Mouse (Mus musculus) midbrain, embryonic 15.5 days (tissue): ENCODE measurements at regions not wholly inside any gene's neighbourhood (a gene's known extent, or its start where the extent isn't known, plus 50 kb on each side); places are given as distances from the start of the nearest gene placed in this dataset.

Source experiments
- ATAC-seq: fragments of 200-750 bp; cut with Nextera tagmentation; replicated peaks from 2 replicates; pipeline ENCODE4 v1.8.0; 2017; ENCODE audit warnings: moderate TSS enrichment
- H3K27ac ChIP-seq: fragments of 300-500 bp; sonication (generic); 2 replicates; pipeline ENCODE4 v1.5.1; 2015; ENCODE audit warnings: mild to moderate bottlenecking, inconsistent platforms
- H3K27me3 ChIP-seq: fragments of 300-500 bp; sonication (generic); replicated peaks from 2 replicates; pipeline ENCODE4 v1.6.1; 2015; ENCODE audit warnings: inconsistent platforms
- H3K36me3 ChIP-seq: fragments of 300-500 bp; sonication (generic); replicated peaks from 2 replicates; pipeline ENCODE4 v1.6.1; 2015; ENCODE audit warnings: inconsistent platforms
- H3K4me1 ChIP-seq: fragments of 300-500 bp; sonication (generic); 2 replicates; pipeline ENCODE4 v1.6.1; 2015; ENCODE audit warnings: inconsistent platforms
- H3K4me2 ChIP-seq: fragments of 300-500 bp; sonication (generic); 2 replicates; pipeline ENCODE4 v1.6.1; 2015; ENCODE audit warnings: inconsistent platforms, mild to moderate bottlenecking, moderate library complexity
- H3K4me3 ChIP-seq: fragments of 300-500 bp; sonication (generic); 2 replicates; pipeline ENCODE4 v1.5.1; 2015; ENCODE audit warnings: mild to moderate bottlenecking, inconsistent platforms
- H3K9ac ChIP-seq: fragments of 300-500 bp; sonication (generic); 2 replicates; pipeline ENCODE4 v1.6.1; 2015; ENCODE audit warnings: mild to moderate bottlenecking, inconsistent platforms
- H3K9me3 ChIP-seq: fragments of 300-500 bp; sonication (generic); 2 replicates; pipeline ENCODE4 v1.6.1; 2016; ENCODE audit warnings: inconsistent platforms
- WGBS: fragments of 180-500 bp; shearing (Covaris S2); methylation state at CpG from one replicate; pipeline ENCODE4 v1.1.7; 2015; ENCODE audit warnings: mixed read lengths; 5-methylcytosine and 5-hydroxymethylcytosine counted together

GRCm38 (mm10) chr12:70592821-70593220 lies 139.9 kb downstream of the Tmx1 start:
- Histone ChIP-seq H3K4me3 (no peak overlapping the region), H3K36me3 (no peaks in the 10 kb centered on the region), H3K4me2 (no peak overlapping the region), H3K9ac (no peak overlapping the region), H3K27me3 (no peaks in the 10 kb centered on the region), H3K27ac (no peak overlapping the region), H3K9me3 (no peaks in the 10 kb centered on the region), H3K4me1 (no peaks in the 10 kb centered on the region)
- WGBS = 95% methylated on average over 4 of the region's 4 CpGs
- no peak for ATAC-seq

GRCm38 (mm10) chr12:70598211-70598701 lies 145.4 kb downstream of the Tmx1 start:
- H3K36me3 ChIP-seq = no peaks in the 10 kb centered on the region
- H3K4me3 ChIP-seq = no peak overlapping the region
- H3K4me2 ChIP-seq = no peak overlapping the region
- WGBS = 88% methylated on average over 15 of the region's 15 CpGs
- no peak overlapping the region for H3K27ac ChIP-seq
- no peak overlapping the region for H3K9ac ChIP-seq
- no peaks in the 10 kb centered on the region for H3K9me3 ChIP-seq
- no peaks in the 10 kb centered on the region for H3K27me3 ChIP-seq
- no peaks in the 10 kb centered on the region for H3K4me1 ChIP-seq
- ATAC-seq = no peak

GRCm38 (mm10) chr12:70599731-70600130 lies 146.8 kb downstream of the Tmx1 start:
- Histone ChIP-seq H3K27ac (no peak overlapping the region), H3K9ac (no peak overlapping the region), H3K27me3 (no peaks in the 10 kb centered on the region), H3K4me3 (no peak overlapping the region), H3K36me3 (no peaks in the 10 kb centered on the region), H3K9me3 (no peaks in the 10 kb centered on the region), H3K4me1 (no peaks in the 10 kb centered on the region), H3K4me2 (no peak overlapping the region)
- no peak for ATAC-seq
- 78% methylated on average over 5 of the region's 6 CpGs for WGBS

GRCm38 (mm10) chr12:70603869-70604268 lies 151.0 kb downstream of the Tmx1 start:
- WGBS = 81% methylated on average over 1 of the region's 1 CpGs
- ATAC-seq = no peak

GRCm38 (mm10) chr12:70608672-70609071 lies 155.8 kb downstream of the Tmx1 start:
- Histone ChIP-seq H3K4me1 (no peaks in the 10 kb centered on the region), H3K4me3 (no peak overlapping the region), H3K9ac (no peak overlapping the region), H3K27ac (no peak overlapping the region), H3K27me3 (no peaks in the 10 kb centered on the region), H3K36me3 (no peaks in the 10 kb centered on the region), H3K9me3 (no peaks in the 10 kb centered on the region), H3K4me2 (no peak overlapping the region)
- WGBS = 81% methylated on average over 5 of the region's 5 CpGs
- ATAC-seq = no peak

More at GRCm38 (mm10) chr12:70603869-70604268, 151.0 kb downstream of the Tmx1 start:
- Histone ChIP-seq H3K4me1 (no peaks in the 10 kb centered on the region), H3K27me3 (no peaks in the 10 kb centered on the region), H3K27ac (no peak overlapping the region), H3K36me3 (no peaks in the 10 kb centered on the region), H3K9ac (no peak overlapping the region), H3K9me3 (no peaks in the 10 kb centered on the region), H3K4me3 (no peak overlapping the region), H3K4me2 (no peak overlapping the region)

- H3K27me3 ChIP-seq = no peaks in the 10 kb centered on the region
- H3K9ac ChIP-seq = no peak overlapping the region
- no peaks in the 10 kb centered on the region for H3K36me3 ChIP-seq
- WGBS = 80% methylated on average over 7 of the region's 7 CpGs
- no peak for ATAC-seq
- H3K9me3 ChIP-seq = no peaks in the 10 kb centered on the region
- no peaks in the 10 kb centered on the region for H3K4me1 ChIP-seq
- H3K27ac ChIP-seq = no peak overlapping the region
- H3K4me3 ChIP-seq = no peak overlapping the region
- no peak overlapping the region for H3K4me2 ChIP-seq
Observed at GRCm38 (mm10) chr12:70609116-70609871, 156.4 kb downstream of the Tmx1 start.

- Histone ChIP-seq H3K36me3 (no peaks in the 10 kb centered on the region), H3K27ac (no peak overlapping the region), H3K4me2 (no peak overlapping the region), H3K9me3 (no peaks in the 10 kb centered on the region), H3K27me3 (no peaks in the 10 kb centered on the region), H3K4me3 (no peak overlapping the region), H3K9ac (no peak overlapping the region), H3K4me1 (no peaks in the 10 kb centered on the region)
- WGBS = 93% methylated on average over 5 of the region's 5 CpGs
- ATAC-seq = no peak
Observed at GRCm38 (mm10) chr12:70611891-70612290, 159.0 kb downstream of the Tmx1 start.

GRCm38 (mm10) chr12:70613244-70613643 lies 160.3 kb downstream of the Tmx1 start:
- no peak for ATAC-seq
- no peaks in the 10 kb centered on the region for H3K36me3 ChIP-seq
- no peaks in the 10 kb centered on the region for H3K4me1 ChIP-seq

GRCm38 (mm10) chr12:70614101-70614500 lies 161.2 kb downstream of the Tmx1 start:
- WGBS = 83% methylated on average over 2 of the region's 2 CpGs
- Histone ChIP-seq H3K9me3 (no peaks in the 10 kb centered on the region), H3K9ac (no peak overlapping the region), H3K36me3 (no peaks in the 10 kb centered on the region), H3K4me1 (no peaks in the 10 kb centered on the region), H3K27me3 (no peaks in the 10 kb centered on the region), H3K27ac (no peak overlapping the region), H3K4me3 (no peak overlapping the region), H3K4me2 (no peak overlapping the region)
- ATAC-seq = no peak

More at GRCm38 (mm10) chr12:70613244-70613643, 160.3 kb downstream of the Tmx1 start:
- Histone ChIP-seq H3K9me3 (no peaks in the 10 kb centered on the region), H3K27ac (no peak overlapping the region), H3K4me2 (no peak overlapping the region), H3K27me3 (no peaks in the 10 kb centered on the region), H3K4me3 (no peak overlapping the region), H3K9ac (no peak overlapping the region)
- 80% methylated on average over 5 of the region's 5 CpGs for WGBS

GRCm38 (mm10) chr12:70614686-70615085 lies 161.8 kb downstream of the Tmx1 start:
- no peak overlapping the region for H3K4me2 ChIP-seq
- 88% methylated on average over 2 of the region's 2 CpGs for WGBS

GRCm38 (mm10) chr12:70615123-70615522 lies 162.2 kb downstream of the Tmx1 start:
- Histone ChIP-seq H3K9me3 (no peaks in the 10 kb centered on the region), H3K36me3 (no peaks in the 10 kb centered on the region), H3K27ac (no peak overlapping the region), H3K4me3 (no peak overlapping the region), H3K4me1 (no peaks in the 10 kb centered on the region), H3K9ac (no peak overlapping the region), H3K4me2 (no peak overlapping the region), H3K27me3 (no peaks in the 10 kb centered on the region)
- WGBS = 94% methylated on average over 9 of the region's 9 CpGs
- ATAC-seq = no peak

More at GRCm38 (mm10) chr12:70614686-70615085, 161.8 kb downstream of the Tmx1 start:
- H3K36me3 ChIP-seq = no peaks in the 10 kb centered on the region
- no peaks in the 10 kb centered on the region for H3K9me3 ChIP-seq
- no peak for ATAC-seq
- no peaks in the 10 kb centered on the region for H3K27me3 ChIP-seq
- H3K4me1 ChIP-seq = no peaks in the 10 kb centered on the region
- H3K9ac ChIP-seq = no peak overlapping the region
- no peak overlapping the region for H3K27ac ChIP-seq
- H3K4me3 ChIP-seq = no peak overlapping the region

GRCm38 (mm10) chr12:70616049-70616448 lies 163.2 kb downstream of the Tmx1 start:
- no peak overlapping the region for H3K27ac ChIP-seq
- H3K4me3 ChIP-seq = no peak overlapping the region
- H3K36me3 ChIP-seq = no peaks in the 10 kb centered on the region
- WGBS = 84% methylated on average over 4 of the region's 4 CpGs
- H3K27me3 ChIP-seq = no peaks in the 10 kb centered on the region
- H3K4me2 ChIP-seq = no peak overlapping the region
- no peak for ATAC-seq
- H3K9ac ChIP-seq = no peak overlapping the region
- H3K4me1 ChIP-seq = no peaks in the 10 kb centered on the region
- H3K9me3 ChIP-seq = no peaks in the 10 kb centered on the region

- Histone ChIP-seq H3K36me3 (no peaks in the 10 kb centered on the region), H3K4me2 (no peak overlapping the region), H3K4me3 (no peak overlapping the region), H3K9me3 (no peaks in the 10 kb centered on the region), H3K27ac (no peak overlapping the region), H3K27me3 (no peaks in the 10 kb centered on the region), H3K9ac (no peak overlapping the region), H3K4me1 (no peaks in the 10 kb centered on the region)
- no peak for ATAC-seq
- 27% methylated on average over 4 of the region's 4 CpGs for WGBS
Observed at GRCm38 (mm10) chr12:70616487-70616886, 163.6 kb downstream of the Tmx1 start.
